Mouse (Mus musculus) gastrocnemius, postnatal 10 days (tissue): ENCODE data around the gene Pex11g. TPM values are rescaled to one million over a fixed set of nuclear protein-coding genes. Genes with fewer than 3 reads are reported as not detected.
A peak's percentile ranks its signal among the peaks of the same experiment; 100 is the strongest.

Source experiments
- DNase-seq: peaks from one replicate; pipeline ENCODE4 v3.0.0; 2021; ENCODE audit warnings: mixed read lengths
- long read RNA-seq, 2 experiments: library from polyadenylated mRNA; stranded (forward); transcript quantifications; one replicate each; pipeline ENCODE4 v2.0.0; 2021
- total RNA-seq, 2 experiments: library from RNA; stranded (reverse); gene quantifications; 2 replicates each; pipeline ENCODE4 v1.2.3; 2021

The Pex11g gene
- 1 to 10 TPM; 3.0 to 3.6 TPM for total RNA-seq
- long read RNA-seq, experiment 1, partial matches to known transcripts, result 1 of 2 reads
- long read RNA-seq, experiment 1, other reads (novel, unspliced or antisense), result 0 of 2 reads
- long read RNA-seq, experiment 2, partial matches to known transcripts, result 1 of 3 reads
- long read RNA-seq, experiment 2, other reads (novel, unspliced or antisense), result 0 of 3 reads

GRCm38 (mm10) chr8:3467006-3467885, at the start of gene Pex11g:
TSS of gene Pex11g (minus strand) at chr8:3467680.
- peak; percentile 99 for DNase-seq

- DNase-seq, result no peak
Observed at GRCm38 (mm10) chr8:3517117-3517495, 49.6 kb upstream of the Pex11g start.

DNA sequence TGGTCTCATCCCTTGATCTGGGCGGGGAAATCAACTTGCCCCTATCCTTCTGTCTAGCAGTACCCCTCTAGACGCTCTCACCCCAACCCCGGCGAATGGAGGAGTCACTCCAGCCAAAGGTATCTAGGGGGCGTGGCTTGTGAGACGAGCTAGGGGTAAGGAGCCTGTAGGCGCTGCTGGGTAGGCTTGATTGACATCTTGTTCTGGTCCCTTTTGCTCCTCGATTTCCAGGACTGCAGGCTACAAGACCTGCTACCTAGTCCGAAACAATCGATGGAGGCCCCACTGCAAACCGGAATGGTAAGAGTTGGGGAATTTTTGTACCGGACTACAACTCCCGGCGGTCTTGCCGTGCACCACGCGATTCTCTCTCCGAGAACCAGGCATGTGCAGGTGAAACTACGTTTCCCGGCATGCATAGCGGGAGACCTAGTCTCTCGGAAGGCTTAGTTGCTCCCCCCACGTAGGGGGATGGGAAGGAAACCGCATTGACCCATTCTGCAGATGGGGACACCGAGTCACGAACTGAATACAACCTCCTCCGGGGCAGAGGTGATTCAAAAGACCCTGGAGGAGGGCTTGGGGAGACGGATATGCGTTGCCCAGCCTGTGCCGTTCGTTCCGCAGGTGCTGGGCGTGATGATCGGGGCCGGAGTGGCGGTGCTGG, 49.1 kb upstream of the Pex11g start:
- DNase-seq, result peak; percentile 83

GRCm38 (mm10) chr8:3515771-3516417, 48.4 kb upstream of the Pex11g start:
- peak; percentile 22 for DNase-seq

- peak; percentile 84 for DNase-seq
Observed at GRCm38 (mm10) chr8:3515260-3515671, 47.8 kb upstream of the Pex11g start, which contains the start of gene Pnpla6. TSS of gene Pnpla6 (plus strand) at chr8:3515384.

DNA sequence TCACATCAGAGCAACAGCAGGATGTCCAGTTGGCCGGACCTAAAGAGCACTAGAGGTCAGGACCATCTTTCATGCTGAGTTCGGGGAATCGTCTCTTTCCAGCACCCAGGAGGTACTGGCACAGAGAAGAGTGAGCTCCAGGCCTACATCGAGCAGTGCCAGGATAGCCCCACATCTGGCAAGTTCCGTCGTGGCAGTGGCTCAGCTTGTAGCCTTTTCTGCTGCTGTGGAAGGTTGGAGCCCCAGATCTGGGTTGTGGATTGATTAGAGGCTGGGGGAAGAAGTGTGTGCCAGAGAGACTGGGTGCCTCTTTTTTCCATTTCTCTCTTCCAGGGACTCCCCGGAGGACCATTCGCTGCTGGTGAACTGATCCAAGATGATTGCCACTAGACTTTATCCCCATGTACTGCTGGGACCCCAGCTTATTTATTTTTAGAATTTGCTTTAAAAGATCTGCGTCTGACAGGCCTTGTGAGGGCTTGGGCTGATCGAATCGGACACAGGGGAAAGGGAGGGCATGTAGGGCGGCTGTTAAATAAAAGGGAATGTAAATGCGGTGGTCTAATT, 47.3 kb upstream of the Pex11g start:
- DNase-seq, result no peak

DNA sequence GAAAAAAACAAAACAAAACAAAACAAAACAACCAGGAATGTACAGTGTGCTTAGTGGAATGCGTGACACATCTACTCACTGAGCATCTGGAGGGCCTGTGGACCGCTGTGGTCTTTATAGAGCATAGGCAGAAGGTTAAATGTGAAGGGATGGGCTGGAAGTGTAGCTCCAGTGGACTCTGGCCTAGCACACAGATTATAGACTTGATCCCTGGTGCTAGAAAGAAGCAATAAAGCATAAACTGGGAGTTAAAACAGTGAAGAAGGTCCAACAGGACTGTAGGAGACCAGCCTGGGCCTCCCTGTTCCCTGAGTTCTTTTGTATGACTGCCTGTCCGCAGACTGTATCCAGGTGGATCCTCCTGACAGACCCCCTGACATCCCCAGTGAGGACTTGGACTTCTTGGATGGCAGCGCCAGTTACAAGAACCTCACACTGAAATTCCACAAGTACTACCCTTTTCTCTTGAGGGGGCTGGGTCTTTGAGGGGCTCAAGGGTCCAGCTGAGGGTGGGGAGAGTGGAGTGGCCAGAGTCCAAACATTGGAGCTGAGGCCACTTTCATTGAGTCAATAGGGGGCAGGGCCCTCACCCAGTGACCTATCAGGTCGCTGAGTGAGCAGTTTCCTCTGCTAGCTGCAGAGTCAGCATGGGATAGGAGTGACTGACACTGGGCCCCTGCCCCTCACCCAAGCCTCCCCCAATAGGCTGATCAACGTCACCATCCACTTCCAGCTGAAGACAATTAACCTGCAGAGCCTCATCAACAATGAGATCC, 40.7 kb upstream of the Pex11g start:
- no peak for DNase-seq

- no peak for DNase-seq
Observed at GRCm38 (mm10) chr8:3502217-3502616, 34.7 kb upstream of the Pex11g start.

DNA sequence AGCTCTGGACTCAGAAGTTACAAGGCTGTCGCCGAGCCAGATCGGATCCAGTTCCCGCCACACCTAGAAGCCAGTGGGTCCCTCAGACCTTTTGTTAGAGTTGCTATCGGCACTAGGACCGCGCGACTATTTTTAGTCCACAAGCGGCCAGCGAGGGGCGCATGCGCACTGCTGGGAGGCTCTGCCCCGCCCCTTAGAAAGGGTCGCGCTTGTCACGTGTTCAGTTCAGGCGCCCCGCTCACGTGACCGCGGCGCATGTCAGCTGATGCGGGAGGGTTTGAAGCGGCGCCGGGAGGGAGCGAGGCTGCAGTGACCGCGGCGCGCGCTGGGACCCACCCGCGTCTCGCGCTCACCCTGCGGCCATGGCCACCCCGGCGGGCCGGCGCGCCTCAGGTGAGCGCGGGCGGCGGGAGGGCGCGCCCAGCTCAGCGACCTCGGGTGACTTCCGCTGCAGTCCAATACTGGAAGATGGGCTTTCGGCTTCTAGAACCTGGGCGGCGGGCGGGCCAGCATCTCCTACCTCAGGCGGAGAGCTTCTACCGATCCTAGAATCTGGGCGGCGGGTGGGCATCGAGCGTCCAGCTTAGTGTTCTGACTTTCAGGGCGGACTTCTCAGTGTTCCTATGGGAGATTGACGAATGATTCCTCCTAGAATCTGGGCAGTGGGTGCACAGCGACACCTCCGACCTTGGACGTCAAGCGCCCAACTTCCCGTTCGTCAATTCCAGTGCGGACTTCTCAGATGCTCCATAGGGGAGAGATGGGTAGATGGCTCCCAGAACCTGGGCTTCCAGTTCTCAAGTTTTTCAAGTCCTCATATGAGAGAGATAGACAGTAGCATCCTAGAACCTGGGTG, 33.0 kb upstream of the Pex11g start, which contains the start of gene Mcoln1:
Gene Mcoln1, plus strand, starts transcription at position 223 of the 856 bp plus-strand sequence.
- DNase-seq, result peak; percentile 98

- DNase-seq, result no peak
Observed at GRCm38 (mm10) chr8:3499751-3500150, 32.3 kb upstream of the Pex11g start.

DNA sequence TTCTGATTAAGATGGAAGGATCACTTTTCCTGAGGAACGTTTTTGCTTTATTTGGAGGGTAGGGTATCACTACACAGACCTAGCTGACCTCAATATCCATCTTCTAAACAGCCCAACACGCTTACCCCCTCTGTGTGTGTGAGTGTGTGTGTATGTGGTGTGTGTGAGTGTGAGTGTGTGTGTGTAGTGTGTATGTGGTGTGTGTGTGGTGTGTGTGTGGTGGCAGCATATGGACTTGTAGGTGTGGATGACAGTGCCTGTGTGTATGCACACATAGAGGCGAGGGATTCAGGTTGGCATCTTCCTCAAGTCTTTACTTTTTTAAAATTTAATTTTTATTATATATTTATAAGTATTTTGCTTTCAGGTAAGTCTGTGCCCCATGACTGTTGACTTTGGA, 31.1 kb upstream of the Pex11g start:
- DNase-seq, result no peak

GRCm38 (mm10) chr8:3496428-3496748, 28.9 kb upstream of the Pex11g start:
- no peak for DNase-seq

- DNase-seq, result no peak
Observed at GRCm38 (mm10) chr8:3495578-3496427, 28.3 kb upstream of the Pex11g start.

GRCm38 (mm10) chr8:3493845-3494208, 26.3 kb upstream of the Pex11g start:
- DNase-seq, result no peak

DNA sequence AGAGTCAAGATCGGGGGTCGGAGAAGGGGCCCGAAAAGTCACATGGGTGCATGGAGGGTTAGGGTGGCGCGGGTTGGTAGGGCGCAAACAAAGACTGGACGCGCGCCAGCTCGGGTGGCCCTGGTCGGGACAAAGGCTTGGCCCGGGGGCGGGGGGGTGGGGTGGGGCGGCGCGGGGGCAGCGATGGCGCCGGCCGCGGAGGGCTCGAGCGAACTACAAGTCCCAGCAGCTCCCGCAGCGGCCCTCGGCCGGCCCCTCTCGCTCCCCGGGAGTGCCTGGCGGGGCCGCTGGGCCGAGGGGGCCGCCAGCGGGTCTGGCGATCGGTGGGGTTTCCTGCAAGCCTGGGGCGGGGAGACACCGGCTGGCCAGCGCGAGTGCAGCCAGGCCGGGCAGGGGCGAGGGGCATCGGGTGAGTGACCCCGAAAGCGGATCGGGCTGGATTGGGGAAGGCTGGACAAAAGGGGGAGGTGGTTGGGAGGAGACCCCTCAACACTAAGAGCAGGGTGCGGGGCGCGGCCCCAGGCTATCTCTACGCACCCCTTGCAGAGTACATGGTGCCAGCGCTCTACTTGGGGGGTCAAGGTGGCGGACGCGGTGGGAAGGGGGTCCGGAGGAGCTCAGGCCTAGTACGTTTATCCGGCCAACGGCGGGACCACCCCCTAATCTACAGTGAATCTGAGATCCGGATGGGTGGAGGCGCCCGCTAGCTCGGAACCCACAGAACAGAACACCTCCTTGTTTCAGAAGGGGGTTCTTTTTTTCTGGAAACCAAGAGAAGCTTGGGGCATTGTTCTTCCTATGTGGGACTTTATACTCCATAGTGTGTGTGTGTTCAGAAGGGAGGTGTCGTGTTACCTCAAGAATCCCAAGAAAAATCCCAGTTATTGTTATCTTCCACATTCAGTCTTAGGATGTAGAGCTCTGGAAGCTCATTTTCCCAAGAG, 25.7 kb upstream of the Pex11g start, which contains the start of gene Zfp358:
Gene Zfp358, plus strand, starts transcription at position 238 of the 944 bp plus-strand sequence.
- DNase-seq, result peak; percentile 79

GRCm38 (mm10) chr8:3485192-3485591, 17.7 kb upstream of the Pex11g start:
- DNase-seq, result no peak

GRCm38 (mm10) chr8:3483546-3483945, 16.1 kb upstream of the Pex11g start:
- no peak for DNase-seq

- DNase-seq, result no peak
Observed at GRCm38 (mm10) chr8:3482240-3482740, 14.8 kb upstream of the Pex11g start.
